Mouse (Mus musculus) C2C12 (cell line): ENCODE data around the gene Ttc39d.

ENCODE experiments used
- CTCF ChIP-seq: IDR thresholded peaks from one replicate; pipeline ENCODE4 v1.5.1; 2011; ENCODE audit not compliant: control insufficient read depth, insufficient read depth, insufficient read length
- MAX ChIP-seq: IDR thresholded peaks from one replicate; pipeline ENCODE4 v1.6.1; 2011; ENCODE audit warnings: mild to moderate bottlenecking, control low read depth
- MYOG ChIP-seq: IDR thresholded peaks from one replicate; pipeline ENCODE4 v1.6.1; 2011; ENCODE audit not compliant: control insufficient read depth, insufficient read length; ENCODE audit errors: extremely low read depth

- no peak for TF ChIP-seq CTCF
- no peak for TF ChIP-seq MAX
- no peak for TF ChIP-seq MYOG
These were observed 34.5 kb upstream of the Ttc39d start for GRCm38 (mm10) chr17:80172761-80173160.
